Mouse (Mus musculus): ENCODE results near the gene Rab5if.

- no peak for TF ChIP-seq POLR2A (IDR thresholded peaks at IDR 0.05; ENCODE audit: borderline replicate concordance, extremely low read depth, insufficient read depth, insufficient read length, poor library complexity, severe bottlenecking)
- no peak for TF ChIP-seq CTCF (IDR thresholded peaks at IDR 0.05; ENCODE audit: borderline replicate concordance, extremely low read depth, insufficient read depth, insufficient read length)
Measured at GRCm38 (mm10) chr2:156899184-156899583, 36.3 kb downstream of the Rab5if start.

Measured in brain, embryonic 14.5 days (tissue).